Mouse (Mus musculus) brain, embryonic 14.5 days (tissue): Measurements from ENCODE around the gene Stk32c.

Source experiments
- CTCF ChIP-seq: fragments of 200-500 bp; IDR thresholded peaks from 2 replicates; pipeline ENCODE4 v1.5.1; 2012; ENCODE audit warnings: inconsistent platforms, mild to moderate bottlenecking, moderate library complexity, borderline replicate concordance; ENCODE audit not compliant: insufficient read depth, insufficient read length; ENCODE audit errors: extremely low read depth
- POLR2A ChIP-seq: fragments of 200-500 bp; IDR thresholded peaks from 2 replicates; pipeline ENCODE4 v1.6.1; 2012; ENCODE audit warnings: mild to moderate bottlenecking, inconsistent platforms, borderline replicate concordance; ENCODE audit not compliant: poor library complexity, insufficient read depth, insufficient read length, severe bottlenecking; ENCODE audit errors: extremely low read depth

DNA sequence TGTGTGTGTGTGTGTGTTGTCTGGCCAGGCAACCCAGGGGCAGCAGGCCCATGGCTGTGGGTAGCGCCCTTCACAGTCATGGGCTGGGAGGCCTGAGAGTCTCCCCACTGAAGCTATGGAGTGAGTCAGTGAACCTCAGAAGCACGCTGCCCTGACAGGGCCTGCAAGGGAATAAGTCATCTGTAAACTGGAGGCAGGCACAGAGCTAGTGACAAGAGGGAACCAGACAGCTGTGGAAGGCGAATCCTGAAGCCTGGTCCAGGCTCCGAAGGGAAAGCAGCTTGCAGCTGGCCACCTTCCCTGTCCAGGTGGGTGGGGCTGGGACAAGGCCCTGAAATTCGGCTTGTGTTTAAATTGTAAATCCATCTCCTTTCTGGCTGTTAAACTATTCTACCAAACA is 33.0 kb upstream of the Stk32c start:
- no peak for TF ChIP-seq CTCF
- no peak for TF ChIP-seq POLR2A
